Mouse (Mus musculus) left cerebral cortex, postnatal 25 days (tissue): Measurements from ENCODE around the gene Gatad1. TPM values are rescaled to one million over a fixed set of nuclear protein-coding genes. Genes with fewer than 3 reads are reported as not detected.
"Not testable (repeated sequence)": the region's sequence is repeated elsewhere in the genome, so short reads cannot be mapped to it uniquely, and the experiment has no call there.

Source experiments
- DNase-seq, 2 experiments: peaks; one replicate each; pipeline ENCODE4 v3.0.0; 2022; ENCODE audit warnings: low spot score in 2 of 2, mixed read lengths in 1 of 2
- intact Hi-C: fragments of 180-260 bp; cut with DNase I; formaldehyde crosslinking; loops from one replicate; pipeline ENCODE4 v1.15.1; 2025
- total RNA-seq, 2 experiments: library from RNA; stranded (reverse); gene quantifications; 2 replicates each; pipeline ENCODE4 v1.2.3; 2021

The Gatad1 gene
- total RNA-seq: 100 to 1,000 TPM; 114 to 126 TPM

DNA sequence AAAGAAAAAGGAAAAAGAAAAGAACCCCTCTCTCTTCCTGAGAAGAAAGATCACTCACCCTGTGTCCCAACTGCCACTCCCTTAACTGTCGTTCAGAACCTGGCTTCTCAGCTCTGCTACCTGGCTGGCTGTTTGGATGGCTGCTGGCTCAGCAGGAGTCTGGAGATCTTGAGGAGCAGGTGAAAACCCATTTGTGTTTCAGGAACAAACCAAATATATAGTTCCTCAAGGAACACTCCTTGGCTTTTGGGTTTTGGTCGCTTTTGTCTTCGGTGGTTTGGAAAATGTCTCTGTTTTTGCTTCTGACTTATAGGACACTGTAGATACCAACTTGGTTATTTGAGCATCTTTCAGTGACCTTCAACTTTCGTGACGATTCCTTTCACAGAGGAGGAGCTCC lies at the start of gene Gatad1:
Gatad1 (minus strand) TSS at position 101 of the 400 bp plus-strand sequence.
- intact Hi-C loops: no loop called here

DNA sequence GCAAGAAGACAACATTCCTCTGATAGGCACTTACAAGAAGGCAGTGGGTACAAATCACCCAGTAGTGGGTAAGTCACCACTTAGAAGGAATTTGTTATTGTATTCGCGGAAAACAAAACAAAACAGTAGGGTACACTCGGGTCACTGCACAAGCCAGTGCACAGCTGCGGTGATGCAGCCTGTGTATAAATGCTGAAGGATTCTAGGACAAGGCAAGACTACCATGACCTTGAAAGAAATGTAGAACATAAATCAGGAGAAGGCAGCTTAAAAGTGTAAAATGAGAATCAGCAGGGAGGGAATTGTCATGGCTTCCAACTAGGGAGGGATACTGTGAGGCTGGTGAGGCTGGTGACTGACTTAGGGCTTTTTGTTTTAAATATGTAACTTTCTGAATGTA lies 45.2 kb upstream of the Gatad1 start:
- intact Hi-C loops: no loop called here
- DNase-seq: no peak

More for the DNA sequence above, at the start of gene Gatad1:
- DNase-seq: no peak

DNA sequence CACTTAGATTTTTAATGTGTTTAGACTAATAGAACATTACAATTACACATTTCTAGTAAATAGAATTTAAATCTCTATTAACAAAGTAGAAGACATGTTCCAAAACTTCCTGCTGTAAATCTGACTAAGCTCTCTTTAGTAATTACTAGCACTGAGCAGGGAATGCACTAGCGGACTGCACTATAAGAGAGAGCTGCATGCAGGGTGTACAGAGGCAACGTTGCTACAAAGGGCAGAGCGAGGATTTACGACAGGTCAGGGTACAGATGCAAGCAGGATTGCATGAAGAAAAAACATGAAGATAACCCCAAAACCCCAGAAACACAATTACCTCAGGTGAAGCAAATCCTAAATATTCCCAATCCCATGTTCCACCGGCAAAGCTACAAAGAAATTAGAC lies 43.0 kb upstream of the Gatad1 start:
- DNase-seq: no peak
- intact Hi-C loops: no loop called here

DNA sequence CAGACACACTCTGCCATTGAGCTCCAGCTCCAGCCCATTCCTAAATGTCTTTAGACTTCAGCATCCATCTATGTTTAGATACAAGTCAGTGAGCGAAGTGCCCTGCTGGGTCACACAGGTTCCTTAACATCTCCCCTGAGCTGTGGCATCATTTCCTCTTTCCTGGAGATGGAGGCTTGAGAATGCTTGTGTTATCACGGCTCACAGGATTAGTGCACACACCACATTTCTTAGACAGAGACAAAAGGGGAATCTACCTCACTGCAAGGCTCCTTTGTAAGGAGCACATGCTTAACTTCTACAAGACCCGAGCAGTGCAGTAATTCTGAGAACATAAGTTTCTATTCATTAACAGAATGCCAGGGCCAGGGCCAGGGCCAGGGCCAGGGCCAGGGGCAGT lies 39.0 kb upstream of the Gatad1 start:
- intact Hi-C loops: no loop called here
- no peak for DNase-seq

DNA sequence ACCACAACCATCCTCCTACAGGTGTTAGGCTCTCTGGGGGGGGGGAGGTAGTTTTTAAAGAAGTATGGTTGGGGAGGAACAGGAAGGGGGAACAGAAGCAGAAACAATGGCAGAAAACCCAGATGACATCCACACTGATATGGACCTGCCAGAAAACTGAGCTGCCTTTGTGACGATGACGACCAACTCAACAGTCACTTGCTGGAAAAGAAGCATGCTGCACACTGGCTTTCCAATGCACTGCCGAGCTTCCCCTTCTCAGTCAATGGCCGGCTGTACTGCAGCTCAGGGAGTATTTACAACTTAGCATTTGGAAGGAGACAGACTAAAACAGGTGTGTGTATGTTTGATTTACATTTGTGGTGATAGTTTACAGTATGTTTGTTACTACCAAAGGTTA lies 38.2 kb upstream of the Gatad1 start:
- intact Hi-C loops: no loop called here
- no peak for DNase-seq

DNA sequence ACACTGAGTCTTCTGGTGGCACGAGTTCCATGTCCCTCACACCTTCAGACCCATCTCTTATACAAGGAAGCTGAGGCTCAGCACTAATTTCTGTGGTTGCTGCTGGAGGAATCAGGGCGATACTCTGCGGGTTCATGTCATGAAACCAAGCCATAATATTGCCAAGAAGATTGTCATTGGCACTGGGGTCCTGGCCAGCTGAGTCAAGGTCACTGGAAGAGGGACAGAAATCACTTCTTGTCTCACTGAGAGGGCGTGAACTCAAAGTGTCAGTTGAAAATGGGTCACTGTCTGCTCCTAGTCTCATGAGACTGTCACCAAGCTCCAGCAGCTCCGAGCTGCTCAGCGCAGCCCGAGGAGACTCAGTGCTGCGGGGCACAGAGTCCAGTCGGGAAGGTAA lies 36.0 kb upstream of the Gatad1 start:
- DNase-seq: no peak
- intact Hi-C loops: no loop called here

DNA sequence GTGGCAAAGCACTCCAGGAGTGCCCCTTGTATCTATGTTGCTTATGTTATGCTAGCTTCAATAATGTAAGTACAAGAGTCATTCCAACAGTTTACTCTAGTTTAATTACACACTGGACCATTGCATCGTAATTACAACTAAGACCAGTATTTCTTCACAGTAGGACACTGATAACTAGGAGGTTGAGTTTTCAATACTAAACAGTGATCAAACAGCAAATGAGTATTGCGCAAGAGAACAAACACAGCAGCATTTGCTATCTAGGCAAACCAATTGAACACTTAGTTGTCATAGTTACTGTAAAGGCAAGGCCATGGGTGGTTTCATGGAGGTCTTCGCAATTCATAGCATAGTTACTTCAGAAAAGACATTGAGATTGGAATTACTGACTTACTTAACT lies 34.3 kb upstream of the Gatad1 start:
- no peak for DNase-seq
- intact Hi-C loops: no loop called here

DNA sequence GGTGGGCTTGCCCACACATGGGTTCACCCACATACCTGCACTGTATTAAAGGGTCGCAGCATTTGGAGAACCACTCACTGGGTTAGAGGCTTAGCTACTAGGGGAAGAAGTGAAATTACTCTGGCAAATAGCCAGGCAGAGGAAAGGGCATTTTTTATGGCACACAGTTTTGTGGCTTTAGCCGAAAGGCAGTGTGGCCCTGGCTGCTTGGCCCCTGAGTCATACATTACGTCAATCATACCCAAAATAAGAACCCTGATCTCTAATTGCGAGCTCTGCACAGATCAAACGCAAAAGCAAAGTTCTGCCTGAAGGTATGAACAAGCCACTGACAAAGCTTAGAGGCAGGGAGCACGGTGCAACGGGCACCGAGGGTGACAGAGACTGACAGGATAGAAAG lies 31.3 kb upstream of the Gatad1 start:
- intact Hi-C loops: no loop called here
- no peak for DNase-seq

DNA sequence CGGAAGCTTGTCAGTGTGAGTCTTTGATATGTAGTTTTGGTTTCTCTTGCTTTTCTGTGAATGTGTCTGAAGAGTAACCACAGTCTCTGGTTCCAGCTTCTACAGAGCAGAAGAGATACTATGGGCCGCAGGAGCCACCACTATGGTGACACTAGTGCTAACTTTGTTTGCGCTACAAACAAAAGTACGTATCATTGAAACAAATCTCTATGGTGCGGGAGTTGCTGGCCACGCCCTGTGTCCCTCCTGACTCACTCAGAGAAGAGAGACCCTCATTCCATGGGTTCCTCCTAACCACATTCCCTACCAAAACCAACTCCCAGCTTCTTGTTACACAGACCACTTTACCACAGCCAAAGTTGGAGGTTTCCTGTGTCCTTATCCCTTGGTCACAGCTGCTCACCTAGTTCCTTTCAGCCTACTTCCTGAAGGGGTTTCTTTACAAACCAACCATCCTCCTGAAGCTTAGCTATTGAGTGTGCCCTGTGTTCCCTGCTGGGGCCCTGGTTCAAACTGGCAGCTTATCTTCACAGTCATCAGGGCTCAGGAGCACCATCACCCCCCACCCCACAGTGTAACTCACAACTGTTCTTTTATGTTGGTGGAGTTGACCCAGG lies 13.1 kb upstream of the Gatad1 start:
- intact Hi-C loops: no loop called here
- no peak for DNase-seq

DNA sequence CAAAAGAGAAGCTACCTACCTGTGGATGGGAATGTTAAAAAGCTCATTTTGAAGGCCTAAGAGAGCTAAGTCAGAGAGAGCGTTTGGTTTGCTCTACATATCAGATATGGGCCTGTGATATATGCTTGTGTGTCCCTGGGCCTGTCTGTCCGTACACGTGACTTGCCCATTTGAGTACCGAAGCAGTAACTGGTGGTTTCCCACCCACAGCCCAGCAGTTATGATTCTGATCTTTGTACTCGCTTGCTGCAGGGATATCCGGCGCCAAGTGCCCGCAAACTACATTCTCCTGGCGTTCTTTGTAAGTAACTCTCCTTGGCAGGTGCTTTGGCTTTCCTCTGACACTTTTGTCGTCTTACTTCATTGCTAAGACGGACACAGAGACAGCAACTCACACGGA lies 9.6 kb upstream of the Gatad1 start:
- intact Hi-C loops: no loop called here
- no peak for DNase-seq

DNA sequence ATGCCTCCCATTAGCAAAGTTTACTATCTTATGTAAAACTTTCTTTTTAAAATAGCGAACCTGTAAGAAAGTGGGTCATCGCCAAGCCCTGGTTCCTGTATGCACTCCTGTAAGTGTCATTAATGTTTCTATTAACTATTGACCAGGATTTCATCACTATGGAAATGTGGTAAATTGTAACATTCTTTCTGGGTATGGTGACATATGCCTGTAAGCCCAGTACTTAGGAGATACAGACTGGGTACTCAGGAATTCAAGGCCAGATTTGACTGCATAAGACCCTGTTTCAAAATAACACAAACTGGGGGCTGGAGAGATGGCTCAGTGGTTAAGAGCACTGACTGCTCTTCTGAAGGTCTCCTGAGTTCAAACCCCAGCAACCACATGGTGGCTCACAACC lies 8.2 kb upstream of the Gatad1 start:
- DNase-seq: no peak
- intact Hi-C loops: no loop called here

DNA sequence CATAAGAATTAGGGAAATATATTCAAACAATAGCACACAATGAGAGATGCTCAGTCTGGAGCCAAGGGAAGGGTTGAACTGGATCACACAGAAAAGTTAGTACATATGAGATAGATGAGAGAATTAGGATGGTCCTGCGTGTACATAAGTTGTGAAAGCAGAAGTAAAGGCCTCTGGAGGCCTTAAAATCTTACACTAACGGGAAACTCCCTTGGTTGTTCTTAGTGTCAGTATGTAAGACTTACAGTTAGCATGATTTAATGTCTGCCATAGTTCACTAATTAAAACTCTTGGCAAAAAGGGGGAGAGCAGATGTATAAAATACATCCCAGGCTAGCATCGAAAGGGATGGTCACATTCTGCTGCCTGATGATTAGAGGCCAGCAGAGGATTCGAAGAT lies 3.2 kb downstream of the Gatad1 start:
- intact Hi-C loops: no loop called here
- no peak for DNase-seq

DNA sequence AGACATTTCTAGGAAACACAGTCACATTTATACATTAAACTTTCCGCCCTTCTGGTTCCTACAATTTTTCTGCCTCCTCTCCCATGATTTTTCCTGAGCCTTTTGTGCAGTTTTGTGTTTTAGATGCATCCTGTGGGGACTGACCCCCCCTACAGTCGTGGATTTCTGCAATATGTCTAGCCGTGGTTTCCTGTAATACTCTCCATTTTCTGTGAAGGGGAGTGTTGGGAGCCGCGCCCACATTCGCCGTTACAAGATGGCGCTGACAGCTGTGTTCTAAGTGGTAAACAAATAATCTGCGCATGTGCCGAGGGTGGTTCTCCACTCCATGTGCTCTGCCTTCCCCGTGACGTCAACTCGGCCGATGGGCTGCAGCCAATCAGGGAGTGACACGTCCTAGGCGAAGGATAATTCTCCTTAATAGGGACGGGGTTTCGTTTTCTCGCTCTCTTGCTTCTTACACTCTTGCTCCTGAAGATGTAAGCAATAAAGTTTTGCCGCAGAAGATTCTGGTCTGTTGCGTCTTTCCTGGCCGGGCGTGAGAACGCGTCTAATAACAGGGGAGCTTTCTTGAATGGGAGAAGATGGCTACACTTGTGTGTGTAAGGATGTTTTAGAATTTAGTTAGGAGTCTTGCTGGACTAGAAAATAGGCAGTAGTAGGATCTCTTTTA lies 3.9 kb downstream of the Gatad1 start:
- DNase-seq: not testable (repeated sequence)

DNA sequence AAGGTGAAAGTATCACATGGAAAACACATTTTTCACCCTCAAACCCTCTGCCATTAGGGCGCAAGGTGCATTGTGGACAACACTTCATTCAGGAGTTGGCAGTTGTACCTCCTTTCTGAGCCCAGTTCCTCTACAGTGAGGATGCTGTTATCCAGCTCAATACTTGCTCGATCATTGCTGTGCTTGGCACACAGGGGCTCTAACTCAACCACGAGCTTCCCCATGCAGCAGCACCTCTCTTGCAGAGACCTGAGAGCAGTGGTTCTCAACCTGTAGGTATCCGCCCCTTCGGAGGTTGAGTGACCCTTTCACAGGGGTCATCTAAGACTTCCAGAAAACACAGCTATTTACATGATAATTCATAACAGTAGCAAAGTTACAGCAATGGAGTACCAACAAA lies 5.4 kb downstream of the Gatad1 start:
- no peak for DNase-seq
- intact Hi-C loops: no loop called here

More for the DNA sequence above, 3.9 kb downstream of the Gatad1 start:
- intact Hi-C loops: not testable (repeated sequence)

DNA sequence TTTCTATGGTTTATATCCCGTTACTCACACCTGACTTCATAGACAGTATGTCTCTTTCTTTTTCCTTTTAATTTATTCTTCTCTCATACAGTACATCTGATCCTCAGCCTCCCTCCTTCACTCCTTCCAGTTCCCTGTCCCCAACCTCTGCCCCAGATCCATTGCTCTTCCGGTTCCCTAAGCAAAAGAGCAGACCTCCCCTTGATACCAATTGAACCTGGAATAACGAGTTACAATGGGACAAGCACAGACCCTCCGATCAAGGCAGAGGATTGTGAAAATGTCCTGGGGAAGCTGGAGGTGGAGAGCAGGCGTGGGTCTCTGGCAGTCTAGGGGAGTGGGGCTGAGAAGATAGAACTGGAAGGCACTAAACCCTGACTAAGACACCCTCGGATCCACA lies 6.1 kb downstream of the Gatad1 start, which contains the start of gene Tmbim7:
Tmbim7 (plus strand) TSS at position 301 of the 400 bp plus-strand sequence.
- DNase-seq: no peak
- intact Hi-C loops: no loop called here

DNA sequence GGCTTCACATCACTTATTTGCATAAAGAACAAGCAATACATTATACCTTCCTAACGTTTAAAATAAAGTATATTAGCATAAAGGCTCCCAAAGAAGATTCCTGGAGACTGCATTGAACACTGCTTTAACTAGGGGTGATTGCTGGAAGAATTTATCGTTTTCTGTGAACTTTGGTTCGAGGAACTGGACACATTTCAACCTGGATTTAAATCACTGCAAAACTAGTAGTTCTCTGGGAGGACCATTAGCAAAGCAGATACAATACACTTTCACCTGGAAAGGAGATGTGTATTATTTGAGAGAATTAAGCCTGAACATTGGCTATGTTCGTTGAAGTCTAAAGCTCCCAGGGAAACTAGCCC lies 8.2 kb downstream of the Gatad1 start:
- intact Hi-C loops: loop anchor here (5.0 kb wide), 1 partner anchor 243 kb away; the partner anchor contains the start of gene Mterf1a
- DNase-seq: no peak

DNA sequence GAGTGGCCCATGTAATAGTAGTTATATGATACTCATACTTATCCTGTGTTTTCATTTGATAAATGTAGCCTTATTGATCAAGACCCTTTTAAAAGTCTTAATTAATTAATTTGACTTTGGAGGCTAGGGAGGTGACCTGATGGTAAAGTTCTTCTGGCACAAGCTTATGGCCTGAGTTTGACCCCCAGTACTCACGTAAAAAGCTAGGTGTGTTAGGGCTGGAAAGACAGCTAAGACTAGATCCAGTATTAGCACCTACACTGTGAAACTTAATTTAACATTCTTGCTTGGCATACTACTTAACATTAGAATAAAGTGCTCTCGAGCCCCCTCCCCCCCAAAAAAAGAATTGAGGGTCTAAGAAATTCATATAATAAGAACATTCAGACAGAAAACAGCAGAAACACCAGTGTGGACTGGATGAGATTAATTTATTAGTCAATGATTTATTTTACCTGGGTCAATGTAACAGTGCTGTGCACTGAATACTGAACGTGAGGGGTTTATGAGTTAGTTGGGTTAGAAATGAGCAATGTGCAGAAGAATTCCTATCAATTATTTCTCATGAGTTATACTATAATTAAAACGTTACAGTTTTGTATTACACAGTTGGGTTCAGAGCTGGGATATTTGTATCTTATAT lies 8.7 kb downstream of the Gatad1 start:
- intact Hi-C loops: loop anchor here (5.0 kb wide), 1 partner anchor 244 kb away; the partner anchor contains the start of gene Mterf1a
- DNase-seq: no peak

DNA sequence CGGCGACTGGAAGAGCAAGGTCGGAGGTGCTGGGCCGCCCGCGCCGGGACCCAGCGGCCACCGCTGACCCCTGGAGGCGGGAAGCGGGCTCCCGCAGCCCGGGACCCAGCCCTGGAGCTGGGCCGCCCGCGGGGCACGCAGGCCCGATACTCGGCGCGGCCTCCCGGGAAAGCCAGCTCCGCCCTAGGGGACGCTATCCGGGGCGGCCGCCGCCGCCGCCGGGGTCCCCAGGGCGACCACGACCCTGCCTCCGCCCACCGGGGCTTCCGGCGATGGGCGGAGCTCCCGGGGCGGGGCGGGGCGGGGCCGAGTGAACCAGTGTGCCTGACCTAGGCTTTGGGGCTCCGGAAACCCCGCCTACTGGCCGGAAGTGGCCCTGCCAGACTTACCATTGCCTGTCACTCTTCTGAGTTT lies 9.3 kb downstream of the Gatad1 start:
- intact Hi-C loops: loop anchor here (2.0 to 5.0 kb wide), 2 partner anchors 155 to 245 kb away; partner anchors contain the start of genes Ankib1, Krit1 and Mterf1a
- DNase-seq: peak; percentile 76 to 89

DNA sequence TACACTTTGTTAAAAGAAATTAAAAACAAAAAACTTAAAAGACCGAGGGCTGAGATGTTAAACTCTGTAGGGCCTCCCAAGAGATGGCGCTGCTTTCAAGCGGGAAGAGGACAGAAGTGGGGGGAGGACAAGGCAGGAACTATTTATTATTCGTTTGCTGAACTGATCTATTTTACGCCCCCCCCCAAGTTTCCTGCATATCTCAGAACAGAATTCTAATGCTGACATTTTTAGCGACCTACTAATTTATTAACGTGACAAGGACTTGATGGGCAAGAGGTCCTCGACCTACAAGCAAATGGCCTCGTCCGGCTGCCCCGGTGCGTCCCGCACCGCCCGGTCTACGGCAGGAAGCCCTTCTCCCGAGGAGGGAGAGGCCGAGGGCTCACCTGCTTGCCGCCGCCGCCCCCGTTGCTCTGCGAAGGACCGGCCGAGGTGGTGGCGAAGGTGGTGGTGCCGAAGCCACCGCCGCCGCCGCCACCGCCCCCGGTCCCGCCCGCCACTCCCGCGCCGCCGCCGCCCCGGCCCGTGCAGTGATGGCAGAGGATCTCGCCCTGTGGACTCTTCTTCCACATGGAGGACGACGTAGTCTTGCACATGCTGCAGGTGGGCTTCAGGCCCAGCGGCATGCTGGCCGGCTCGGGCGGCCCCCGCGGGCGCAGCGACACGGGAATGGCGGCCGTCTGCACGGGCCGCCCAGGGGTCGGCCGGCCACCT lies 9.8 kb downstream of the Gatad1 start:
- DNase-seq: peak; percentile 49 to 66
- intact Hi-C loops: loop anchor here (2.0 to 5.0 kb wide), 2 partner anchors 156 to 245 kb away; partner anchors contain the start of genes Ankib1, Krit1 and Mterf1a

DNA sequence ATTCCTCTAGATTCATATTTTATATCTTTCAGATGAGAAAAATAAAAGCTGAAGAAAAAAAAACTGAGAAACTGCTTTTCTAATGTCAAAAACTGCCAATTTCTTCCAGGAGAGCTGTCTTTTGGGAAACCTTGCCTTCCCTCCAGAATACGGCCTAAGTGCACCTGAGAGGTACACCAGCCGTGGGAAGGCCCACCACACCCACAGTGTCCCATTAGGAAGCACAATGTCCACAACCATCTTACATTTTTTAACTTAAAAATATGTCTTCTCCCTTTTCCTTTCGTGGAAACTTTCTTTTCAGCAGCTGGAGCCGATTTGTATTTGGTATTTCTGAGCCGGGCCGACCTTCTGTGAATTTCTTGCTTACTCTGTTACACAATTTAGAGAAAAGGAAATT lies 10.4 kb downstream of the Gatad1 start:
- no peak for DNase-seq
- intact Hi-C loops: loop anchor here (2.0 to 5.0 kb wide), 2 partner anchors 156 to 246 kb away; partner anchors contain the start of genes Ankib1, Krit1 and Mterf1a
